Mouse (Mus musculus) right cerebral cortex, postnatal 36 days (tissue): ENCODE results near the gene Usp10.

Experiments
- DNase-seq, 2 experiments: peaks; one replicate each; pipeline ENCODE4 v3.0.0; 2022; ENCODE audit warnings: low spot score in 2 of 2, mixed read lengths in 1 of 2

Usp10 gene

DNA sequence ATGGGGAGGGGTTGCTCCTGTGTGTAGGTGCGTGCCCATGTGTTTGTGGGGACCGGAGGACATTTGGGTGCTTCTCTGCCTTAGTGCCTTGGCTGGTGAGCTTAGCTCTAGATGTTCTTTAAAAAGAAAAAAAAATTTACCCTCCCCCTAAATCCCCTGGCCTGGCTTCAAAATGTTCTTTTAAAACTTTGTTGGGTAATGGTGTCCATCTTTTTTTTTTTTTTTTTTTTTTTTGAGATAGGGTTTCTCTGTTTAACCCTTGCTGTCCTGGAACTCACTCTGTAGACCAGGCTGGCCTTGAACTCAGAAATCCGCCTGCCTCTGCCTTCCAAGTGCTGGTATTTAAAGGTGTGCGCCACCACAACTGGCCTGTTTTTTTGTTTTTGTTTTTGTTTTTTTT is 5.1 kb downstream of the Usp10 start:
- DNase-seq: no peak

DNA sequence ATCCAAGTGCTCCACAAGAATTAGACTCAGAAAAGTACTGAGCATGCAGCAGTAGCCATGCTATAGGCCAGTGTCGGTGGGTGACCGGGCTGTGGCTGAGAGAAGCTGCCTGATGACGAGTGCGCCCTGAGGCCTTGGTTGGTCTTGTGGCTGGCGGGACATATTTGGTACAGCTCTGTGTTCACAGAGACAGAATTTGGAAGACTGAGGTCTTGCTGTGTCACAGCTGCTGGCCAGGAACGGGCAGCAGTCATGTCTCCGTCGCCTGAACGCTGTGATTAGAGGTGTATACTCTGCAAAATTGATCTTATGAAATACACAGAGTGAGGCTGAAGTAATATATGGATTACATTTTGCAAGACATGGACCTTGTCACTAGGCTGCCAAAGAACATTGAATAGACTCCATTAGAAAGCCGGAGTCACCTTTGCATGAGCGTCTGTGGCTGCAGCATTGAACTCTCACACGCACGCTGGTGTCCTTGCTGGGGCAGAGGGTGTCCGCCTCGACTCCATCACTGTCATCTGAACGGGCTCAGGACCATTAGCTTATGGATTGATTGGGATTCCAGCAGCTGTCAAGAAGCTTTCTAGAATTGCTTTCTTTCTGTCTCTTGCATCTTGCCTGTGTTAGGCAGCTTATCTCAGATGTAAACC is 6.2 kb downstream of the Usp10 start:
- DNase-seq: no peak

GRCm38 (mm10) chr8:119917415-119917814 is 7.3 kb downstream of the Usp10 start:
- DNase-seq: no peak

DNA sequence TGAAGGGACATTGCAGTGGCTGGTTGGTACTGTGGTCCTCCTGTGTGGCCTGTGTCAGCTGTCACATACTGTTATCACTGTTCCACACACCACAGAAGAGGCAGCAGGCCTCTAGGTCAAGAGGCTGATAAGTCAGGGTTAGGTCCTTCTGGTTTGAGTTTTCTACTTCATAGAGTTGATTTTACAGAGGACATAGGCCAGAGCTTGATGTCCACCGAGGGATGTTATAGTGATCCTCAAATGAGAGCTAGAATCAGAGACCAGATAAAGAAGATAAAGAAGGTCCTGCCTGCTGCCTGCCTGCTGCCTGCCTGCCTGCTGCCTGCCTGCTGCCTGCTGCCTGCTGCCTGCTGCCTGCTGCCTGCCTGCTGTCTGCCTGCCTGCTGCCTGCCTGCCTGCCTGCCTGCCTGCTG is 8.0 kb downstream of the Usp10 start:
- no peak for DNase-seq

GRCm38 (mm10) chr8:119923259-119923658 is 13.1 kb downstream of the Usp10 start:
- no peak for DNase-seq

GRCm38 (mm10) chr8:119925428-119925827 is 15.3 kb downstream of the Usp10 start:
- DNase-seq: no peak

- no peak for DNase-seq
These were observed 16.3 kb downstream of the Usp10 start for GRCm38 (mm10) chr8:119926474-119926873.

DNA sequence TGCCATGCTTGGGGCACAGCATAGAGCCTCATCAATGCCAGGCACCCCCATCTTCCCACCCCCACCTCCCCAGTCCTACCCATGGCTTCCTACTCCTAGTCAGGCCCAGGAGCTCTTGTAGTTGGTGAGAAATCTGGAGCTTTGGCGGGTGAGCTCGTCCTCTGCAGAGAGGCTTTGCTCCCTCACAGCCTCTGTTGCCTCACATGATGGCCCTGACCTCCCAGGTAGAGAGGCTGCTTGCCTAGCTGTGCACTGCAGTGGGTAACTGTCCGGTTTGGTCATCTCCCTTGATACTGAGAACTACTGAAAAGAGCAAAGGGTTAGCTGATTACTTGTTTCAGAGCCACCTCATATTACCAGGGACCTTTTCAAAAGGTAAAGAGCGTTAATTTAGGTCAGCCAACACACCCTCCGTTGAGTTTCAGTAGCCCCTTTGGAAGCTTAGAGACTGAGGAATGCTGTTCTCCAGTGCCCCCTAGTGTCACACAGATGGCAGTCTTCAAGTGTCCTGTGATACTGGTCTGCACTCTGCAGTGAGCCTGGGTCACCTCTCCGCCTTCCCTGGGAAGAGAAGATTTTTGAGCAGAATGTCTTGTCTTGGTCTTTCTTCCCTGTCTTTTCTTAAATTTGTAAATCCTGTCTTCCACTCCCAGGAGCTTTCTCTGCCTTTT is 17.4 kb downstream of the Usp10 start:
- no peak for DNase-seq

DNA sequence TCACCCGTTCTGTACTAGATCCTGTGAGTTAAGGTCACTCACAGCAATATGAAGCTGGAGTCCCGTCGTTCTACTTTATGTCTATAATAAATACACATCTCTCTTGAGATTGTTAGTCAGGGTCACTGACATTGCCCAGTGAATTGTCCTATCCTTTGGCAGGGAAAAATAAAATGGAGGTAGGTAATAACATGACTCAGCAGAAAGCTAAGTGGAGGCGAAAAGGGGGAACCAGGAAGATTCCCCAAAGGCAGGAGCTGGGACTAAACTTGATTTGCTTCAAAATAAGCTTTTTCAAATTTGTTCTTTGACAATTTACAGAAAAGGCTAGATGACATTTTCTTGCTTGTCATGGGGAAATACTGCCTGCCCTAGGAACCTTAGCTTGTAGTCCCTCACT is 21.2 kb downstream of the Usp10 start:
- DNase-seq: no peak

DNA sequence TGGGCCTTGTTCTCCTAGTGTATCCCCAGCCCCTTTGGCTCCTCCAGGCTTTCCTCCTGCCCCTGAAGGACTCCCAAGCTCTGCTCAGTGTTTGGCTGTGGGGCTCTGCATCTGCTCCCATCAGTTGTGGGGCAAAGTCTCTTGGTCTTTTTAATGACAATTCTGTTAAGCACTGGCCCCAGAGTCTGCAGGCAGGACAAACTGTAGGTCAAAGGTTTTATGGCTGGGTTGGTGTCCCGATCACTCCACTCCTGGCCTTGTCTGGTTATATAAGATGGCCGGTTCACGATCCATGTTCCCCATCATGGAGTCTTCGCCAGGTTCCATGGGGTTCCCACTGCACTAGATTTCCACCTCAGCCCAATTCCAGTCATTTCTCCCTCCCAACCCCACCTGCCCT is 23.5 kb downstream of the Usp10 start:
- DNase-seq: no peak

GRCm38 (mm10) chr8:119935541-119935940 is 25.4 kb downstream of the Usp10 start:
- DNase-seq: no peak

GRCm38 (mm10) chr8:119938481-119938880 is 28.3 kb downstream of the Usp10 start:
- no peak for DNase-seq

- DNase-seq: no peak
These were observed 29.2 kb downstream of the Usp10 start for GRCm38 (mm10) chr8:119939336-119939735.

- no peak for DNase-seq
These were observed 31.3 kb downstream of the Usp10 start for GRCm38 (mm10) chr8:119941471-119941870.

GRCm38 (mm10) chr8:119943616-119944015 is 33.5 kb downstream of the Usp10 start:
- no peak for DNase-seq

DNA sequence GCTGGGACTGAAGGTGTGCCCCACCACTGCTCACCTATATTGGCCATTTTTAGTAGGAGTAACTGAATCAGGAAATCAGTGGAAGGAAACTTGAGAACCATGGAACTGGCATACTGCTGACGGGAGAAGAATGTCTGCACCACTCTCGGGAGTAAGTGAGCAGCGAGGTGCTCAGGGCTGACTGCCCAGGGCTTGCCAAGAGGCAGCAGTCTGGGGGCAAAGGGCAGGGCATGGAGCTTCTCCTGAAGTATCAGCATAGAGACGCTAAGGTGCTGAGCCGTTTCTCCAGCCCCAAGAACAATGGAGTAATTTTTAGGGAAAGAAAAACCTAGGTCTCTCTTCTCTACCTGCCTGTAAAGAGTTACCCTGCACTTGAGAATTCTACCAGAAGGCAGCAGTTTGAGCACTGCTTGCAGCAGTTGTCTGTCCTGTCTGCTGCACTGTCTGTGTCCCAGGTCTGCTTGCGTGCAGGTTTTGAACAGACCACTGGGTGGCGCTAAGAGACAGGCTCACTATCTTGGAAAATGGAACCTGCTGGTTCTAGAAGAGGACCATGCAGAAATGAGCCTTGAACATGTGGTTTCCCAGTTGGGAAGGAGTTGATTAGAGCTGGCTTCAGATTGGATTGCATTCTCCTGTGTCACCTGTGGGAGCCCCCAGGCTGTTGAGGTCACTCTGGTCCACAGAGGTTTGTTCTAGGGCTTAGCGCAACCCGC is 34.1 kb downstream of the Usp10 start:
- DNase-seq: peak; percentile 62 to 68

GRCm38 (mm10) chr8:119946326-119946865 is 36.2 kb downstream of the Usp10 start:
- DNase-seq: no peak

DNA sequence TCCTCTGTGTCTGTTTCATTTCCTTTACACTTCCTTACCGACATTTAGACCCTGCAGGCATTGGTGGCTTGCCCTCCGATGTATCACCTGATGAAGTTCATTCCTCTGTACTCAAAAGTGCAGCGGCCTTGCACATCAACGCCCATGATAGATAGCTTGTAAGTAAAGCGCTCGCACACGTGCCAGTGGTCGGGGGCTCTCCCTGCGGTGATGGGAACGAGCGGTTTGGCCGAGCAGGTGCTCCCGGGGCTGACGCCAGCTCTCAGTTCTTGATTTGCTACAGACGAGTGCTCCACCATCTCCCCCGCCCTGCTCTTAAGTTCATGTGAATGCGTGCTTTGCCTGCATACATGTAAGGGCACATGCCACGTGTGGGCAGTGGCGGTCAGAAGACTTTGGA is 37.5 kb downstream of the Usp10 start:
- DNase-seq: no peak

DNA sequence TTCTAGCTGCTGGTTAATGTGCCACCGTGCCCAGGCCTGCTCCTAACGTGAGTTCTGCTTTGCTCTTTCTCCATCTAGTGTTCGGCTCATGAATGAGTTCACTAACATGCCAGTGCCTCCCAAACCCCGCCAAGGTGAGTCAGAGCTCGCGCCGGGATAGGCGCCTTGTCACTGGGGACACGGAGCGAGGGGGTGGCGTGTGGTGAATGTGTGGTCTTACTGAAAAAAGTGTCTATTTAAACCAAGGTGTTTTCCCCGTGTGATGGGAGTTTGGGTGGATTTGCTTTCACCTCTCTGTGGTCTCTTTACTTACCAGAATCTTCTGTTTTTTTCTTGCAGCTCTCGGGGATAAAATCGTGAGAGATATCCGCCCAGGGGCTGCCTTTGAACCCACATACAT is 38.2 kb downstream of the Usp10 start:
- peak in 1 of 2 experiments; percentile 47 for DNase-seq

DNA sequence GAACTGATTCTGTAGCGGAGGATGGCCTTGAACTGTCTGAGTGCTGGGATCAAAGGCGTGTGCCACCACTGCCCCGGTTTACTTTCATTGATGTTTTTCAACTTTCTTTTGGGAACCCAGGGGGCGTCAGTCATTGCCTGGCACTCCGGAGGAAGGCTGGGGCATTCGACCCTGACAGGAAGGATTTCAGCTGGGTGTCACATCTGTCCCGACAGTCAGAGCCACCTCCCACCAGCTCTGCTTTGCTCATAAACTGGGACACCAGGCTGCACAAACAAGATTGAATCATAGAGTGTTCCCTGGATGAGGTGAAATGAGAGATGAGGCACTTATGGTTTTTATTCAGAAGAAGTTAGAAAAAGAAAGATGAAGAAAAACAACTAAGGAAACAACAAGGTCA is 42.1 kb downstream of the Usp10 start:
- no peak for DNase-seq

- DNase-seq: peak; percentile 54 to 81
These were observed 42.6 kb downstream of the Usp10 start for GRCm38 (mm10) chr8:119952747-119953146.

GRCm38 (mm10) chr8:119955333-119955732 is 45.2 kb downstream of the Usp10 start:
- no peak for DNase-seq

- no peak for DNase-seq
These were observed 47.9 kb downstream of the Usp10 start for GRCm38 (mm10) chr8:119958076-119958475.
